Mouse (Mus musculus): ENCODE results near the gene Slc10a6.

DNA sequence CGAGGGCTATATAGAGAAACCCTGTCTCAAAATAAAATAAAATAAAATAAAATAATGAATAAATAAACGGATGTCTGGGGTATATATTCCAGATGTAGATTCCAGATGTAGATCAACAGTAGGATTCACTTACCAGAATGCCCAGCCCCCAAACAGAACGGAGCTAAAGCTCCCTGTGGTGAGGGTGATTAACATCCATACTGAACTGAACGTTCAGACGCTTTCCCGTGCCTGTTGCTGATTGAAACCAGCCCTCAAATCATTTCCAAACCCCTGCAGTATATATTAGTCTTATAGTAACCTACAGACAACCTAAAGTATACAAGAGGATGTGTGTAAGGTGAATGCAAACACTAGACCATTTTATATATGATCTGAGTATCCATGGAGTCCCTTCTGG, 45.3 kb upstream of the Slc10a6 start:
- TF ChIP-seq POLR2A (IDR thresholded peaks at IDR 0.05; ENCODE audit: low read depth, low read length), result no peak
- TF ChIP-seq CTCF (IDR thresholded peaks at IDR 0.05; ENCODE audit: extremely low read depth, insufficient read depth, insufficient read length, insufficient replicate concordance), result no peak

Data from spleen, adult 2 months (tissue).